Mouse (Mus musculus) heart, adult 2 months (tissue): ENCODE results near the gene Hcfc2.

Source experiments
- CTCF ChIP-seq: fragments of 200-600 bp; IDR thresholded peaks from 2 replicates; pipeline ENCODE4 v1.8.1; 2022; ENCODE audit warnings: antibody characterized with exemption, mild to moderate bottlenecking, moderate library complexity
- EP300 ChIP-seq: fragments of 200-500 bp; IDR thresholded peaks from 2 replicates; pipeline ENCODE4 v1.6.1; 2011; ENCODE audit warnings: low read depth, low read length, control low read depth; ENCODE audit not compliant: insufficient read depth
- POLR2A ChIP-seq: fragments of 200-500 bp; IDR thresholded peaks from 2 replicates; pipeline ENCODE4 v1.6.1; 2011; ENCODE audit warnings: mild to moderate bottlenecking, low read depth, low read length, control low read depth; ENCODE audit not compliant: insufficient read depth

- TF ChIP-seq CTCF (no peak), POLR2A (no peak), EP300 (no peak)
Measured at GRCm38 (mm10) chr10:82652625-82653024, 43.3 kb upstream of the Hcfc2 start.
